Mouse (Mus musculus): ENCODE results near the gene Tspan14. TPM values are rescaled to one million over a fixed set of nuclear protein-coding genes. Genes with fewer than 3 reads are reported as not detected.
A peak's percentile ranks its signal among the peaks of the same experiment; 100 is the strongest.

Gene Tspan14
- polyA plus RNA-seq, 1 experiment = 86.4 TPM

- Histone ChIP-seq H3K36me3 (ENCODE audit: control insufficient read depth, insufficient read depth, low read length) (no peaks in the 10 kb centered on the region), H3K4me3 (ENCODE audit: control insufficient read depth, insufficient read depth, low read length) (no peak overlapping the region), H3K27me3 (ENCODE audit: control insufficient read depth, insufficient read depth, low read length) (no peaks in the 10 kb centered on the region), H3K27ac (ENCODE audit: control insufficient read depth, insufficient read depth, low read length) (peak overlapping the region; percentile 96), H3K4me1 (replicated peaks; ENCODE audit: control insufficient read depth, insufficient read depth, low read length) (peaks cover 51% of the 10 kb centered on the region)
- 87% methylated on average over 5 of the region's 5 CpGs for WGBS
- no peak for DNase-seq
- TF ChIP-seq CTCF (IDR thresholded peaks at IDR 0.05; ENCODE audit: borderline replicate concordance, control insufficient read depth, extremely low read depth, insufficient read depth, low read length, poor library complexity) = no peak
- no peak for TF ChIP-seq POLR2A (IDR thresholded peaks at IDR 0.05; ENCODE audit: control insufficient read depth, extremely low read depth, insufficient read depth, low read length, poor library complexity)
Measured at GRCm38 (mm10) chr14:40948522-40948921, 18.1 kb downstream of the Tspan14 start.

GRCm38 (mm10) chr14:40947431-40948394, 18.9 kb downstream of the Tspan14 start:
- H3K4me1 ChIP-seq (replicated peaks; ENCODE audit: control insufficient read depth, insufficient read depth, low read length) = peaks cover 43% of the 10 kb centered on the region
- H3K4me3 ChIP-seq (ENCODE audit: control insufficient read depth, insufficient read depth, low read length) = peak overlapping the region; percentile 33
- 3% methylated on average over 14 of the region's 14 CpGs for WGBS
- H3K27me3 ChIP-seq (ENCODE audit: control insufficient read depth, insufficient read depth, low read length) = no peaks in the 10 kb centered on the region
- no peaks in the 10 kb centered on the region for H3K36me3 ChIP-seq (ENCODE audit: control insufficient read depth, insufficient read depth, low read length)
- TF ChIP-seq CTCF (IDR thresholded peaks at IDR 0.05; ENCODE audit: borderline replicate concordance, control insufficient read depth, extremely low read depth, insufficient read depth, low read length, poor library complexity) (no peak), POLR2A (IDR thresholded peaks at IDR 0.05; ENCODE audit: control insufficient read depth, extremely low read depth, insufficient read depth, low read length, poor library complexity) (no peak)
- DNase-seq = peak; percentile 67
- H3K27ac ChIP-seq (ENCODE audit: control insufficient read depth, insufficient read depth, low read length) = peak overlapping the region; percentile 96

GRCm38 (mm10) chr14:40943802-40944201, 22.8 kb downstream of the Tspan14 start:
- no peaks in the 10 kb centered on the region for H3K36me3 ChIP-seq (ENCODE audit: control insufficient read depth, insufficient read depth, low read length)
- 68% methylated on average over 2 of the region's 2 CpGs for WGBS

GRCm38 (mm10) chr14:40942429-40942828, 24.2 kb downstream of the Tspan14 start:
- 85% methylated on average over 2 of the region's 2 CpGs for WGBS
- Histone ChIP-seq H3K4me1 (replicated peaks; ENCODE audit: control insufficient read depth, insufficient read depth, low read length) (peaks cover 4% of the 10 kb centered on the region), H3K36me3 (ENCODE audit: control insufficient read depth, insufficient read depth, low read length) (no peaks in the 10 kb centered on the region)

More at GRCm38 (mm10) chr14:40943802-40944201, 22.8 kb downstream of the Tspan14 start:
- Histone ChIP-seq H3K27ac (ENCODE audit: control insufficient read depth, insufficient read depth, low read length) (no peak overlapping the region), H3K27me3 (ENCODE audit: control insufficient read depth, insufficient read depth, low read length) (no peaks in the 10 kb centered on the region), H3K4me3 (ENCODE audit: control insufficient read depth, insufficient read depth, low read length) (no peak overlapping the region), H3K4me1 (replicated peaks; ENCODE audit: control insufficient read depth, insufficient read depth, low read length) (peaks cover 16% of the 10 kb centered on the region)
- TF ChIP-seq POLR2A (IDR thresholded peaks at IDR 0.05; ENCODE audit: control insufficient read depth, extremely low read depth, insufficient read depth, low read length, poor library complexity) (no peak), CTCF (IDR thresholded peaks at IDR 0.05; ENCODE audit: borderline replicate concordance, control insufficient read depth, extremely low read depth, insufficient read depth, low read length, poor library complexity) (no peak)
- DNase-seq = no peak

GRCm38 (mm10) chr14:40938380-40938987, 28.1 kb downstream of the Tspan14 start:
- TF ChIP-seq POLR2A (IDR thresholded peaks at IDR 0.05; ENCODE audit: control insufficient read depth, extremely low read depth, insufficient read depth, low read length, poor library complexity) (no peak), CTCF (IDR thresholded peaks at IDR 0.05; ENCODE audit: borderline replicate concordance, control insufficient read depth, extremely low read depth, insufficient read depth, low read length, poor library complexity) (no peak)
- no peak for DNase-seq
- no peaks in the 10 kb centered on the region for H3K36me3 ChIP-seq (ENCODE audit: control insufficient read depth, insufficient read depth, low read length)
- no peaks in the 10 kb centered on the region for H3K27me3 ChIP-seq (ENCODE audit: control insufficient read depth, insufficient read depth, low read length)
- 88% methylated on average over 11 of the region's 11 CpGs for WGBS
- no peak overlapping the region for H3K4me3 ChIP-seq (ENCODE audit: control insufficient read depth, insufficient read depth, low read length)
- peaks cover 19% of the 10 kb centered on the region for H3K4me1 ChIP-seq (replicated peaks; ENCODE audit: control insufficient read depth, insufficient read depth, low read length)
- H3K27ac ChIP-seq (ENCODE audit: control insufficient read depth, insufficient read depth, low read length) = no peak overlapping the region

More at GRCm38 (mm10) chr14:40942429-40942828, 24.2 kb downstream of the Tspan14 start:
- no peak for DNase-seq
- TF ChIP-seq POLR2A (IDR thresholded peaks at IDR 0.05; ENCODE audit: control insufficient read depth, extremely low read depth, insufficient read depth, low read length, poor library complexity) = no peak
- TF ChIP-seq CTCF (IDR thresholded peaks at IDR 0.05; ENCODE audit: borderline replicate concordance, control insufficient read depth, extremely low read depth, insufficient read depth, low read length, poor library complexity) = no peak
- no peak overlapping the region for H3K27ac ChIP-seq (ENCODE audit: control insufficient read depth, insufficient read depth, low read length)
- no peaks in the 10 kb centered on the region for H3K27me3 ChIP-seq (ENCODE audit: control insufficient read depth, insufficient read depth, low read length)
- H3K4me3 ChIP-seq (ENCODE audit: control insufficient read depth, insufficient read depth, low read length) = no peak overlapping the region

- Histone ChIP-seq H3K36me3 (ENCODE audit: control insufficient read depth, insufficient read depth, low read length) (no peaks in the 10 kb centered on the region), H3K27me3 (ENCODE audit: control insufficient read depth, insufficient read depth, low read length) (no peaks in the 10 kb centered on the region), H3K4me3 (ENCODE audit: control insufficient read depth, insufficient read depth, low read length) (no peak overlapping the region), H3K27ac (ENCODE audit: control insufficient read depth, insufficient read depth, low read length) (no peak overlapping the region), H3K4me1 (replicated peaks; ENCODE audit: control insufficient read depth, insufficient read depth, low read length) (peaks cover 23% of the 10 kb centered on the region)
- DNase-seq = no peak
- no peak for TF ChIP-seq POLR2A (IDR thresholded peaks at IDR 0.05; ENCODE audit: control insufficient read depth, extremely low read depth, insufficient read depth, low read length, poor library complexity)
- TF ChIP-seq CTCF (IDR thresholded peaks at IDR 0.05; ENCODE audit: borderline replicate concordance, control insufficient read depth, extremely low read depth, insufficient read depth, low read length, poor library complexity) = no peak
- WGBS = 15% methylated on average over 4 of the region's 4 CpGs
Measured at GRCm38 (mm10) chr14:40937052-40937451, 29.6 kb downstream of the Tspan14 start.
